Mouse (Mus musculus): Measurements from ENCODE around the gene Ywhab. TPM values are rescaled to one million over a fixed set of nuclear protein-coding genes. Genes with fewer than 3 reads are reported as not detected.
A peak's percentile ranks its signal among the peaks of the same experiment; 100 is the strongest.

Ywhab gene
- polyA plus RNA-seq, 1 experiment from 2014 or later = 276 TPM

- ATAC-seq (ENCODE audit: low read depth) (no peak), DNase-seq (ENCODE audit: low spot score) (no peak)
- no peaks in the 10 kb centered on the region for H3K27me3 ChIP-seq (replicated peaks; ENCODE audit: control insufficient read depth, insufficient read depth, low read length)
- H3K27ac ChIP-seq (replicated peaks; ENCODE audit: low read depth, low read length) = no peak overlapping the region
- no peak overlapping the region for H3K4me3 ChIP-seq (ENCODE audit: low read depth, low read length)
- 44% methylated on average over 3 of the region's 3 CpGs for WGBS
- no peak overlapping the region for H3K4me2 ChIP-seq (ENCODE audit: low read depth, low read length)
- H3K36me3 ChIP-seq (ENCODE audit: control insufficient read depth, insufficient read depth, low read length) = no peaks in the 10 kb centered on the region
- H3K9me3 ChIP-seq (ENCODE audit: control insufficient read depth, low read length) = peaks cover 3% of the 10 kb centered on the region; the same call in 1 of the 2 replicates
- no peaks in the 10 kb centered on the region for H3K4me1 ChIP-seq (ENCODE audit: control insufficient read depth, insufficient read depth, low read length)
- no peak overlapping the region for H3K9ac ChIP-seq (ENCODE audit: low read depth, low read length)
These were observed 24.4 kb upstream of the Ywhab start for GRCm38 (mm10) chr2:163970326-163970725.

DNA sequence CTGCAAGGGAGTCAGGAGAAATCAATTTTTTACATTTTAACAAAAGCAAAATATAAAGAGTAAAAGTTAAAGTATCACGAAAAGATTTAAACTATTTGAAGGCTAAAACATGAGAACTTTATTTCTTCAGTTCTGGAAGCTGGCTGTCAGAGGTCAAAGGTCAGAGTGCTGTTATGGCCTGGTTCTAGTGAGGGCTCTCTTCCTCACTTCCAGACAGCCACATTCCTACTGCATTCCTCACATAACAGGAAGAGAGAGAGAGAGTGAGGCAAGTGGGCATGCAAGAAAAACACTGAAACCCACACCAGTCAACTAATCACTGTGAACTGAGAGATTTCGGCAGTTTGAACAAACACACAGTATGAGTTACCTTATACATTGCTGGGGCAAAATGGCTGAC lies 20.7 kb upstream of the Ywhab start:
- no peaks in the 10 kb centered on the region for H3K36me3 ChIP-seq (ENCODE audit: control insufficient read depth, insufficient read depth, low read length)
- H3K4me3 ChIP-seq (ENCODE audit: low read depth, low read length) = no peak overlapping the region
- no peaks in the 10 kb centered on the region for H3K4me1 ChIP-seq (ENCODE audit: control insufficient read depth, insufficient read depth, low read length)
- H3K4me2 ChIP-seq (ENCODE audit: low read depth, low read length) = no peak overlapping the region
- H3K9ac ChIP-seq (ENCODE audit: low read depth, low read length) = no peak overlapping the region
- 63% methylated on average over 2 of the region's 2 CpGs for WGBS
- ATAC-seq (ENCODE audit: low read depth) (no peak), DNase-seq (ENCODE audit: low spot score) (no peak)
- H3K27ac ChIP-seq (replicated peaks; ENCODE audit: low read depth, low read length) = no peak overlapping the region
- no peaks in the 10 kb centered on the region for H3K27me3 ChIP-seq (replicated peaks; ENCODE audit: control insufficient read depth, insufficient read depth, low read length)
- peaks cover 5% of the 10 kb centered on the region; the same call in 1 of the 2 replicates for H3K9me3 ChIP-seq (ENCODE audit: control insufficient read depth, low read length)

DNA sequence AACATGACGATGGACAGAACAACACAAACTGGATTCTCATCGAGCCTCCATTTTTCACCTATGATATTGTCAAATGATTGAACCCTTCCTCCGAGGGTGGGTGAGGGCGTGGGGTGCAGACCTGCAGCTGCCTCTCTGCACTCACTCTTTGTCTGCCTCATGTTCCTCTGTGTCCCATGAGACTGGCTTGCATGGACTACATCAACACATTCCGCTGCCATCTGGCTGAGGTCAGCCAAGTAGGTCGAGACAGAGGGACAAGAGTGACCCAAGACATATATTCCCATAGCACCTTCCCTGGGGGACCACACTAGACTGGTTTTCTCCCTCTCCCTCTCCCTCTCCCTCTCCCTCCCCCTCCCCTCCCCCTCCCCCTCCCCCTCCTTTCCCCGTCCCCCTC lies 18.3 kb upstream of the Ywhab start:
- no peak overlapping the region for H3K4me3 ChIP-seq (ENCODE audit: low read depth, low read length)
- WGBS = 83% methylated on average over 6 of the region's 7 CpGs
- H3K4me2 ChIP-seq (ENCODE audit: low read depth, low read length) = no peak overlapping the region
- DNase-seq (ENCODE audit: low spot score) (no peak), ATAC-seq (ENCODE audit: low read depth) (no peak)
- H3K27me3 ChIP-seq (replicated peaks; ENCODE audit: control insufficient read depth, insufficient read depth, low read length) = no peaks in the 10 kb centered on the region
- H3K27ac ChIP-seq (replicated peaks; ENCODE audit: low read depth, low read length) = no peak overlapping the region
- H3K36me3 ChIP-seq (ENCODE audit: control insufficient read depth, insufficient read depth, low read length) = no peaks in the 10 kb centered on the region
- H3K9ac ChIP-seq (ENCODE audit: low read depth, low read length) = no peak overlapping the region
- peaks cover 5% of the 10 kb centered on the region; the same call in 1 of the 2 replicates for H3K9me3 ChIP-seq (ENCODE audit: control insufficient read depth, low read length)
- no peaks in the 10 kb centered on the region for H3K4me1 ChIP-seq (ENCODE audit: control insufficient read depth, insufficient read depth, low read length)

GRCm38 (mm10) chr2:163987233-163987632 lies 7.5 kb upstream of the Ywhab start:
- ATAC-seq (ENCODE audit: low read depth) = no peak
- H3K36me3 ChIP-seq (ENCODE audit: control insufficient read depth, insufficient read depth, low read length) = no peaks in the 10 kb centered on the region
- no peak for DNase-seq (ENCODE audit: low spot score)
- H3K4me3 ChIP-seq (ENCODE audit: low read depth, low read length) = no peak overlapping the region
- H3K4me2 ChIP-seq (ENCODE audit: low read depth, low read length) = no peak overlapping the region
- H3K27ac ChIP-seq (replicated peaks; ENCODE audit: low read depth, low read length) = no peak overlapping the region
- H3K9ac ChIP-seq (ENCODE audit: low read depth, low read length) = no peak overlapping the region
- no peaks in the 10 kb centered on the region for H3K27me3 ChIP-seq (replicated peaks; ENCODE audit: control insufficient read depth, insufficient read depth, low read length)
- H3K4me1 ChIP-seq (ENCODE audit: control insufficient read depth, insufficient read depth, low read length) = no peaks in the 10 kb centered on the region
- no peaks in the 10 kb centered on the region for H3K9me3 ChIP-seq (ENCODE audit: control insufficient read depth, low read length)
- WGBS = 83% methylated on average over 8 of the region's 8 CpGs

GRCm38 (mm10) chr2:163992871-163993270 lies 1.9 kb upstream of the Ywhab start:
- H3K4me2 ChIP-seq (ENCODE audit: low read depth, low read length) = no peak overlapping the region
- DNase-seq (ENCODE audit: low spot score) (no peak), ATAC-seq (ENCODE audit: low read depth) (no peak)
- no peak overlapping the region for H3K27ac ChIP-seq (replicated peaks; ENCODE audit: low read depth, low read length)
- H3K9ac ChIP-seq (ENCODE audit: low read depth, low read length) = no peak overlapping the region
- no peaks in the 10 kb centered on the region for H3K9me3 ChIP-seq (ENCODE audit: control insufficient read depth, low read length)
- H3K27me3 ChIP-seq (replicated peaks; ENCODE audit: control insufficient read depth, insufficient read depth, low read length) = no peaks in the 10 kb centered on the region
- 93% methylated on average over 2 of the region's 2 CpGs for WGBS
- no peak overlapping the region for H3K4me3 ChIP-seq (ENCODE audit: low read depth, low read length)
- peaks cover 14% of the 10 kb centered on the region for H3K4me1 ChIP-seq (ENCODE audit: control insufficient read depth, insufficient read depth, low read length)
- H3K36me3 ChIP-seq (ENCODE audit: control insufficient read depth, insufficient read depth, low read length) = peaks cover 7% of the 10 kb centered on the region; the same call in 1 of the 2 replicates

GRCm38 (mm10) chr2:163994977-163995862 lies 460 bp downstream of the Ywhab start:
- ATAC-seq (ENCODE audit: low read depth) (peak; percentile 100), DNase-seq (ENCODE audit: low spot score) (peak; percentile 99)
- H3K27ac ChIP-seq (replicated peaks; ENCODE audit: low read depth, low read length) = peak overlapping the region; percentile 96
- peak overlapping the region; percentile 99 for H3K4me3 ChIP-seq (ENCODE audit: low read depth, low read length)
- 0% methylated on average over 36 of the region's 79 CpGs for WGBS
- no peaks in the 10 kb centered on the region for H3K9me3 ChIP-seq (ENCODE audit: control insufficient read depth, low read length)
- peaks cover 7% of the 10 kb centered on the region; the same call in 1 of the 2 replicates for H3K36me3 ChIP-seq (ENCODE audit: control insufficient read depth, insufficient read depth, low read length)
- peaks cover 14% of the 10 kb centered on the region for H3K4me1 ChIP-seq (ENCODE audit: control insufficient read depth, insufficient read depth, low read length)
- no peaks in the 10 kb centered on the region for H3K27me3 ChIP-seq (replicated peaks; ENCODE audit: control insufficient read depth, insufficient read depth, low read length)
- H3K4me2 ChIP-seq (ENCODE audit: low read depth, low read length) = peak overlapping the region; percentile 58
- H3K9ac ChIP-seq (ENCODE audit: low read depth, low read length) = peak overlapping the region; percentile 91

- no peaks in the 10 kb centered on the region for H3K9me3 ChIP-seq (ENCODE audit: control insufficient read depth, low read length)
- peaks cover 7% of the 10 kb centered on the region; the same call in 1 of the 2 replicates for H3K36me3 ChIP-seq (ENCODE audit: control insufficient read depth, insufficient read depth, low read length)
- 76% methylated on average over 6 of the region's 6 CpGs for WGBS
- no peaks in the 10 kb centered on the region for H3K27me3 ChIP-seq (replicated peaks; ENCODE audit: control insufficient read depth, insufficient read depth, low read length)
- H3K4me2 ChIP-seq (ENCODE audit: low read depth, low read length) = peak overlapping the region; percentile 58
- H3K27ac ChIP-seq (replicated peaks; ENCODE audit: low read depth, low read length) = no peak overlapping the region
- ATAC-seq (ENCODE audit: low read depth) = no peak
- peaks cover 14% of the 10 kb centered on the region for H3K4me1 ChIP-seq (ENCODE audit: control insufficient read depth, insufficient read depth, low read length)
- peak overlapping the region; percentile 91 for H3K9ac ChIP-seq (ENCODE audit: low read depth, low read length)
- peak overlapping the region; percentile 99 for H3K4me3 ChIP-seq (ENCODE audit: low read depth, low read length)
- DNase-seq (ENCODE audit: low spot score) = no peak
These were observed 1.5 kb downstream of the Ywhab start for GRCm38 (mm10) chr2:163996275-163996674.

DNA sequence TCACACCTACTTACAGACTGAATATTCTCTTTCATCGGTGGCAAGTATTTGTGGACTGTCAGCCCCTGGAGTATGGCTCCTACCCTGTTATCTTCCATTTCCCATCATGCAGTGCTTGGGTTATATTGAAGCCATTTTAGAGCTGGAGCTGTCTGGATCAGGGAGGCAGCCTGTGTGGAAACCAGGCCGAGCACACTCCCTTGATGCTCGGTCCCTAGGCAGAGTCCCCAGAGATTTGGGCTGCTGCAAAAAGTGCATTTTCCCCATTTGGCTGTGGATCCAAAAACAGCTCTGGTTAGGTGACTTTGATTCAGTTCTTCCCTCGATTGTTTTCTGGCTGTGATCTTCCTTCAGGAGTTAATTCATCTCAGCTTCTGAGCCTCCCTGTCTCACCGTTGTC lies 2.1 kb downstream of the Ywhab start:
- Histone ChIP-seq H3K4me2 (ENCODE audit: low read depth, low read length) (peak overlapping the region; percentile 58), H3K27me3 (replicated peaks; ENCODE audit: control insufficient read depth, insufficient read depth, low read length) (no peaks in the 10 kb centered on the region), H3K4me1 (ENCODE audit: control insufficient read depth, insufficient read depth, low read length) (peaks cover 14% of the 10 kb centered on the region), H3K9ac (ENCODE audit: low read depth, low read length) (no peak overlapping the region), H3K9me3 (ENCODE audit: control insufficient read depth, low read length) (no peaks in the 10 kb centered on the region), H3K27ac (replicated peaks; ENCODE audit: low read depth, low read length) (no peak overlapping the region), H3K4me3 (ENCODE audit: low read depth, low read length) (no peak overlapping the region), H3K36me3 (ENCODE audit: control insufficient read depth, insufficient read depth, low read length) (peaks cover 7% of the 10 kb centered on the region; the same call in 1 of the 2 replicates)
- 66% methylated on average over 5 of the region's 5 CpGs for WGBS
- ATAC-seq (ENCODE audit: low read depth) (no peak), DNase-seq (ENCODE audit: low spot score) (no peak)
